Comparison of ENCODE assay signal across 31 mouse cellular contexts in genomic region chr5:3598766-3599165, GRCm38 (mm10). TPM values are rescaled to one million over a fixed set of nuclear protein-coding genes. Genes with fewer than 3 reads are reported as not detected.
DNase-seq lines count a peak whose midpoint lies in the region; ATAC-seq and TF ChIP-seq lines count a peak whose summit lies in the region.
"Had no signal": no experiment of that assay in that cellular context is flagged by ENCODE, and none has a peak within 500 bp of the region (broad histone marks: within the 10 kb centered on the region; RNA-seq: fewer than 3 reads in every experiment).

No protein-coding gene starts in this region.

- H3K79me2 ChIP-seq in liver, adult 2 months (ENCODE audit: control insufficient read depth, insufficient read depth, low read length): peaks cover 11% of the 10 kb centered on the region; the same call in 1 of the 2 replicates

- H3K9me3 ChIP-seq in midbrain, embryonic 14.5 days (ENCODE audit: control insufficient read depth, low read length): no peaks in the 10 kb centered on the region
- H3K9me3 ChIP-seq: embryonic facial prominence, embryonic 13.5 days; embryonic facial prominence, embryonic 15.5 days; forebrain, embryonic 13.5 days; forebrain, embryonic 15.5 days; G1E had no signal

- no peaks in the 10 kb centered on the region for H3K27me3 ChIP-seq in liver, adult 2 months (ENCODE audit: control insufficient read depth, insufficient read depth, low read length)
- no peaks in the 10 kb centered on the region for H3K27me3 ChIP-seq in midbrain, embryonic 14.5 days (ENCODE audit: control insufficient read depth, insufficient read depth, low read length)
- H3K27me3 ChIP-seq: CH12.LX; embryonic facial prominence, embryonic 13.5 days; embryonic facial prominence, embryonic 15.5 days; forebrain, embryonic 13.5 days; forebrain, embryonic 15.5 days; Patski had no signal

- H3K9ac ChIP-seq in liver, adult 2 months (ENCODE audit: low read depth, low read length): no peak overlapping the region
- no peak overlapping the region for H3K9ac ChIP-seq in midbrain, embryonic 14.5 days (replicated peaks; ENCODE audit: low read length)
- H3K9ac ChIP-seq: embryonic facial prominence, embryonic 13.5 days; embryonic facial prominence, embryonic 15.5 days; forebrain, embryonic 13.5 days; forebrain, embryonic 15.5 days; forebrain, postnatal 0 days had no signal

- H3K4me3 ChIP-seq in liver, adult 2 months (ENCODE audit: insufficient read depth, low read depth, low read length): no peak overlapping the region
- H3K4me3 ChIP-seq in brown adipose tissue, adult 24 weeks (ENCODE audit: insufficient read depth, low read depth, low read length): no peak overlapping the region
- H3K4me3 ChIP-seq in midbrain, embryonic 14.5 days (replicated peaks; ENCODE audit: low read depth, low read length): no peak overlapping the region
- H3K4me3 ChIP-seq: embryonic facial prominence, embryonic 13.5 days; embryonic facial prominence, embryonic 15.5 days; erythroblast, embryonic 14.5 days; forebrain, embryonic 13.5 days; forebrain, embryonic 15.5 days had no signal

- DNase-seq in liver, adult 2 months (ENCODE audit: extremely low read depth, low read depth, low spot score): peak; percentile 58
- no peak for DNase-seq in liver
- peak; percentile 92 for DNase-seq in gonadal fat pad, adult 2 months (ENCODE audit: low read depth)
- DNase-seq in midbrain, embryonic 14.5 days: no peak
- DNase-seq: adrenal gland, adult 8-10 months; adrenal gland, postnatal 14 days; adrenal gland, postnatal 36 days; B cell, adult 2 months; cerebellum, adult 11 months; cerebellum, adult 18-20 months; cerebellum, adult 8-10 months; cerebellum, adult 9-11 months; cerebellum, postnatal 14 days; cerebellum, postnatal 36 days; embryo, embryonic 11 days; forebrain, postnatal 0 days had no signal

- peaks cover 4% of the 10 kb centered on the region; the same call in 1 of the 2 replicates for H3K36me3 ChIP-seq in liver, adult 2 months (ENCODE audit: control insufficient read depth, insufficient read depth, low read length)
- H3K36me3 ChIP-seq in midbrain, embryonic 14.5 days (ENCODE audit: control insufficient read depth, insufficient read depth, low read length): peaks cover 1% of the 10 kb centered on the region; the same call in 1 of the 2 replicates
- H3K36me3 ChIP-seq: forebrain, embryonic 15.5 days had no signal

- ATAC-seq in midbrain, embryonic 14.5 days (ENCODE audit: low FRiP score, low TSS enrichment): no peak
- ATAC-seq: activated CD4-positive, CD25-positive, alpha-beta regulatory T cell, adult 4 months; CD4-positive, CD25-positive, alpha-beta regulatory T cell, adult 4 months; forebrain, embryonic 13.5 days; forebrain, embryonic 15.5 days; forebrain, postnatal 0 days; Patski had no signal

- H3K4me2 ChIP-seq in midbrain, embryonic 14.5 days (ENCODE audit: low read length): no peak overlapping the region
- H3K4me2 ChIP-seq: embryonic facial prominence, embryonic 13.5 days; embryonic facial prominence, embryonic 15.5 days; forebrain, embryonic 13.5 days; forebrain, embryonic 15.5 days had no signal

- WGBS in liver, adult 2 months: 26% methylated on average over 5 of the region's 5 CpGs
- 91% methylated on average over 5 of the region's 5 CpGs for WGBS in midbrain, embryonic 14.5 days

- H3K4me1 ChIP-seq in liver, adult 2 months (ENCODE audit: control insufficient read depth, insufficient read depth, low read length): peaks cover 19% of the 10 kb centered on the region
- peaks cover 14% of the 10 kb centered on the region; the same call in 1 of the 2 replicates for H3K4me1 ChIP-seq in brown adipose tissue, adult 24 weeks (ENCODE audit: control insufficient read depth, insufficient read depth, insufficient read length, low read length)
- peaks cover 16% of the 10 kb centered on the region for H3K4me1 ChIP-seq in midbrain, embryonic 14.5 days (ENCODE audit: control insufficient read depth, insufficient read depth, low read length)

- TF ChIP-seq CTCF in liver, adult 2 months (IDR thresholded peaks at IDR 0.05; ENCODE audit: low read depth, low read length): no peak

- peak overlapping the region; percentile 75 for H3K27ac ChIP-seq in liver, adult 2 months (replicated peaks; ENCODE audit: insufficient read depth, low read depth, low read length)
- peak overlapping the region; percentile 75; the same call in 1 of the 2 replicates for H3K27ac ChIP-seq in brown adipose tissue, adult 24 weeks (replicated peaks; ENCODE audit: low read depth, low read length)
- H3K27ac ChIP-seq in midbrain, embryonic 14.5 days (replicated peaks; ENCODE audit: low read depth, low read length): no peak overlapping the region
- H3K27ac ChIP-seq: embryonic facial prominence, embryonic 13.5 days; embryonic facial prominence, embryonic 15.5 days; forebrain, embryonic 13.5 days; forebrain, embryonic 15.5 days had no signal

- TF ChIP-seq POLR2A in liver, adult 2 months (IDR thresholded peaks at IDR 0.05; ENCODE audit: extremely low read depth, insufficient read depth, low read length): no peak

RNA-seq across cellular contexts. Expression of gene Rbm48, which starts 2.4 kb away (rescaled TPM):
- total RNA-seq in liver, adult 2 months (2014; rRNA removed): 6.5 and 7.9 TPM in 2 replicates
- 2.2 and 2.9 TPM in 2 replicates for polyA plus RNA-seq in liver, adult 2 months (2012; rRNA removed)
- 3.9 and 4.3 TPM in 2 replicates for polyA plus RNA-seq in brown adipose tissue, adult 24 weeks (2012; ENCODE audit: insufficient read depth, insufficient read length, missing spikeins)
- 8.6 and 10.7 TPM in 2 replicates for polyA plus RNA-seq in gonadal fat pad, adult 2 months (2012; rRNA removed)
- 15.7 and 18.5 TPM in 2 replicates for polyA plus RNA-seq in midbrain, embryonic 14.5 days (2014; fragmentation: Nextera tagmentation; extraction: Ambion mirVana)

RNA-seq across cellular contexts. Expression of gene Pex1, which starts 2.9 kb away (rescaled TPM):
- total RNA-seq in liver, adult 2 months (2014; rRNA removed): 20.5 and 21.6 TPM in 2 replicates
- 8.8 and 9.0 TPM in 2 replicates for polyA plus RNA-seq in liver, adult 2 months (2012; rRNA removed)
- 13.8 and 17.3 TPM in 2 replicates for polyA plus RNA-seq in brown adipose tissue, adult 24 weeks (2012; ENCODE audit: insufficient read depth, insufficient read length, missing spikeins)
- polyA plus RNA-seq in gonadal fat pad, adult 2 months (2012; rRNA removed): 14.5 and 15.4 TPM in 2 replicates
- 21.8 and 24.4 TPM in 2 replicates for polyA plus RNA-seq in midbrain, embryonic 14.5 days (2014; fragmentation: Nextera tagmentation; extraction: Ambion mirVana)

RNA-seq across cellular contexts. Expression of gene 1700109H08Rik, which starts 27.4 kb away (rescaled TPM):
- 1.8 TPM in 2 replicates for total RNA-seq in liver, adult 2 months (2014; rRNA removed)
- 0.35 and 0.93 TPM in 2 replicates for polyA plus RNA-seq in liver, adult 2 months (2012; rRNA removed)
- polyA plus RNA-seq in brown adipose tissue, adult 24 weeks (2012; ENCODE audit: insufficient read depth, insufficient read length, missing spikeins): 1.9 TPM in 1 of 2 replicates, not detected in the other
- 2.5 and 2.7 TPM in 2 replicates for polyA plus RNA-seq in gonadal fat pad, adult 2 months (2012; rRNA removed)
- 3.6 and 4.1 TPM in 2 replicates for polyA plus RNA-seq in midbrain, embryonic 14.5 days (2014; fragmentation: Nextera tagmentation; extraction: Ambion mirVana)

RNA-seq across cellular contexts. Expression of gene Tmbim7, which starts 52.2 kb away (rescaled TPM):
- not detected in 2 replicates for total RNA-seq in liver, adult 2 months (2014; rRNA removed)
- polyA plus RNA-seq in liver, adult 2 months (2012; rRNA removed): not detected in 2 replicates
- polyA plus RNA-seq in brown adipose tissue, adult 24 weeks (2012; ENCODE audit: insufficient read depth, insufficient read length, missing spikeins): not detected in 2 replicates
- polyA plus RNA-seq in gonadal fat pad, adult 2 months (2012; rRNA removed): 0.24 and 0.67 TPM in 2 replicates
- polyA plus RNA-seq in midbrain, embryonic 14.5 days (2014; fragmentation: Nextera tagmentation; extraction: Ambion mirVana): not detected in 2 replicates
- total RNA-seq: adrenal gland, adult 18-20 months; adrenal gland, adult 8-10 months; adrenal gland, postnatal 14 days; adrenal gland, postnatal 36 days; CH12.LX; common myeloid progenitor, adult 5-6 weeks; forebrain, postnatal 0 days; G1E had no signal
- polyA plus RNA-seq: CD4-positive, CD25-positive, alpha-beta regulatory T cell, adult 4 months; embryonic facial prominence, embryonic 11.5 days; embryonic facial prominence, embryonic 13.5 days; embryonic facial prominence, embryonic 15.5 days; erythroblast, embryonic 14.5 days; forebrain, embryonic 11.5 days; forebrain, embryonic 13.5 days; forebrain, embryonic 15.5 days; forebrain, postnatal 0 days; G1E; Patski had no signal

RNA-seq across cellular contexts. Expression of gene Fam133b, which starts 55.1 kb away (rescaled TPM):
- total RNA-seq in liver, adult 2 months (2014; rRNA removed): 9.0 and 10.9 TPM in 2 replicates
- polyA plus RNA-seq in liver, adult 2 months (2012; rRNA removed): 2.3 and 3.0 TPM in 2 replicates
- polyA plus RNA-seq in brown adipose tissue, adult 24 weeks (2012; ENCODE audit: insufficient read depth, insufficient read length, missing spikeins): 9.1 and 16.1 TPM in 2 replicates
- 9.0 and 9.7 TPM in 2 replicates for polyA plus RNA-seq in gonadal fat pad, adult 2 months (2012; rRNA removed)
- polyA plus RNA-seq in midbrain, embryonic 14.5 days (2014; fragmentation: Nextera tagmentation; extraction: Ambion mirVana): 25.7 and 29.0 TPM in 2 replicates

Comparison
In these comparisons a context has a peak if more than half of its experiments do, and no peak if none do; other contexts are left out.
1. DNase-seq: peak in liver, adult 2 months (single experiment) and gonadal fat pad, adult 2 months (single experiment); none in liver (single experiment) and midbrain, embryonic 14.5 days (single experiment).